In genomic region chr3:84040476-84041082, GRCm38 (mm10) we compare ENCODE assay signal across 8 mouse cellular contexts. TPM values are rescaled to one million over a fixed set of nuclear protein-coding genes. Genes with fewer than 3 reads are reported as not detected.
DNase-seq lines count a peak whose midpoint lies in the region; ATAC-seq and TF ChIP-seq lines count a peak whose summit lies in the region.

No protein-coding gene starts in this region.

- H3K4me2 ChIP-seq in embryonic facial prominence, embryonic 12.5 days (replicated peaks): peak overlapping the region; percentile 86
- peak overlapping the region; percentile 99 for H3K4me2 ChIP-seq in limb, embryonic 14.5 days (replicated peaks; ENCODE audit: low read depth, low read length, severe bottlenecking)
- peak overlapping the region; percentile 87 for H3K4me2 ChIP-seq in midbrain, embryonic 13.5 days (replicated peaks)

- no peaks in the 10 kb centered on the region for H3K36me3 ChIP-seq in ES-Bruce4 (ENCODE audit: control insufficient read depth, insufficient read depth, low read length, poor library complexity, severe bottlenecking)
- 0 out of 2 replicates have a peak, but pooled peaks cover 4% of the 10 kb centered on the region for H3K36me3 ChIP-seq in embryonic facial prominence, embryonic 12.5 days
- H3K36me3 ChIP-seq in limb, embryonic 14.5 days (ENCODE audit: control insufficient read depth, insufficient read depth, low read length): 0 out of 2 replicates have a peak, but pooled peaks cover 2% of the 10 kb centered on the region
- H3K36me3 ChIP-seq in midbrain, embryonic 13.5 days: no peaks in the 10 kb centered on the region

- intact Hi-C loops in gastrocnemius, adult 2 months (cut with DNase I): loop anchor here (2.0 to 5.0 kb wide), 3 partner anchors 20 to 82 kb away; no protein-coding TSS in a partner anchor
- intact Hi-C loops in heart, postnatal 10 days (cut with DNase I): no loop called here

- no peaks in the 10 kb centered on the region for H3K27me3 ChIP-seq in ES-Bruce4 (ENCODE audit: control insufficient read depth, insufficient read depth, low read length, poor library complexity, severe bottlenecking)
- no peaks in the 10 kb centered on the region for H3K27me3 ChIP-seq in embryonic facial prominence, embryonic 12.5 days
- H3K27me3 ChIP-seq in limb, embryonic 14.5 days (ENCODE audit: control insufficient read depth, insufficient read depth, low read length): no peaks in the 10 kb centered on the region
- peaks cover 6% of the 10 kb centered on the region; the same call in 1 of the 2 replicates for H3K27me3 ChIP-seq in midbrain, embryonic 13.5 days

- H3K4me1 ChIP-seq in ES-Bruce4 (ENCODE audit: control insufficient read depth, insufficient read depth, low read length): no peaks in the 10 kb centered on the region
- H3K4me1 ChIP-seq in embryonic facial prominence, embryonic 12.5 days: peaks cover 15% of the 10 kb centered on the region
- peaks cover 14% of the 10 kb centered on the region for H3K4me1 ChIP-seq in limb, embryonic 14.5 days (ENCODE audit: control insufficient read depth, insufficient read depth, low read length)
- H3K4me1 ChIP-seq in midbrain, embryonic 13.5 days (replicated peaks): peaks cover 37% of the 10 kb centered on the region

- H3K27ac ChIP-seq in gastrocnemius, adult 2 months: peak overlapping the region; percentile 92
- no peak overlapping the region for H3K27ac ChIP-seq in ES-Bruce4 (ENCODE audit: insufficient read depth, low read length)
- H3K27ac ChIP-seq in embryonic facial prominence, embryonic 12.5 days: peak overlapping the region; percentile 94
- H3K27ac ChIP-seq in limb, embryonic 14.5 days (replicated peaks; ENCODE audit: low read depth, low read length): peak overlapping the region; percentile 84
- peak overlapping the region; percentile 95 for H3K27ac ChIP-seq in midbrain, embryonic 13.5 days

- peak overlapping the region; percentile 98 for H3K4me3 ChIP-seq in gastrocnemius, adult 2 months
- H3K4me3 ChIP-seq in ES-Bruce4 (ENCODE audit: low read depth, low read length): peak overlapping the region; percentile 71
- H3K4me3 ChIP-seq in embryonic facial prominence, embryonic 12.5 days: peak overlapping the region; percentile 93
- H3K4me3 ChIP-seq in limb, embryonic 14.5 days (replicated peaks; ENCODE audit: low read length): peak overlapping the region; percentile 93
- H3K4me3 ChIP-seq in midbrain, embryonic 13.5 days (replicated peaks): peak overlapping the region; percentile 95

- peak; percentile 30; the same call in 1 of the 2 replicates for TF ChIP-seq CTCF in gastrocnemius, adult 2 months (IDR thresholded peaks at IDR 0.05)
- no peak for TF ChIP-seq CTCF in ES-Bruce4 (IDR thresholded peaks at IDR 0.05; ENCODE audit: low read depth, low read length)

- 0 out of 2 replicates have a peak, but pooled peaks have one; percentile 8 for TF ChIP-seq EP300 in ES-Bruce4 (IDR thresholded peaks at IDR 0.05; ENCODE audit: insufficient read depth, low read depth, low read length)

- DNase-seq in gastrocnemius, adult 2 months: peak; percentile 83
- no peak for DNase-seq in gastrocnemius, postnatal 25 days
- peak; percentile 71 to 74 for DNase-seq in heart, postnatal 10 days
- peak; percentile 65 for DNase-seq in limb, embryonic 14.5 days (ENCODE audit: low spot score)
- peak; percentile 47 for DNase-seq in urinary bladder, adult 2 months (ENCODE audit: low spot score)

- peak; percentile 62 for ATAC-seq in embryonic facial prominence, embryonic 12.5 days (ENCODE audit: insufficient number of reproducible peaks, insufficient read depth, low FRiP score, low TSS enrichment)
- ATAC-seq in limb, embryonic 14.5 days (ENCODE audit: low FRiP score, low read depth): peak; percentile 61
- ATAC-seq in midbrain, embryonic 13.5 days: peak; percentile 69

- H3K9ac ChIP-seq in ES-Bruce4 (ENCODE audit: low read depth, poor library complexity, severe bottlenecking): peak overlapping the region; percentile 91
- peak overlapping the region; percentile 94 for H3K9ac ChIP-seq in embryonic facial prominence, embryonic 12.5 days
- H3K9ac ChIP-seq in limb, embryonic 14.5 days (ENCODE audit: low read depth, low read length, severe bottlenecking): peak overlapping the region; percentile 92
- peak overlapping the region; percentile 97 for H3K9ac ChIP-seq in midbrain, embryonic 13.5 days (replicated peaks)

- no peak for TF ChIP-seq POLR2A in ES-Bruce4 (IDR thresholded peaks at IDR 0.05; ENCODE audit: insufficient read depth, low read length)
- no peak for TF ChIP-seq POLR2A in limb, embryonic 14.5 days (IDR thresholded peaks at IDR 0.05; ENCODE audit: borderline replicate concordance, extremely low read depth, insufficient read depth, insufficient read length)

- 0 out of 2 replicates have a peak, but pooled peaks cover 4% of the 10 kb centered on the region for H3K9me3 ChIP-seq in ES-Bruce4 (replicated peaks; ENCODE audit: control insufficient read depth, insufficient read depth, low read length, poor library complexity, severe bottlenecking)
- no peaks in the 10 kb centered on the region for H3K9me3 ChIP-seq in embryonic facial prominence, embryonic 12.5 days
- H3K9me3 ChIP-seq in limb, embryonic 14.5 days (ENCODE audit: control insufficient read depth, low read length): no peaks in the 10 kb centered on the region
- no peaks in the 10 kb centered on the region for H3K9me3 ChIP-seq in midbrain, embryonic 13.5 days

- WGBS in embryonic facial prominence, embryonic 12.5 days: 4% methylated on average over 23 of the region's 23 CpGs
- 2% methylated on average over 22 of the region's 23 CpGs for WGBS in limb, embryonic 14.5 days
- whole genome bisulfite sequencing in midbrain, embryonic 13.5 days: 5% methylated on average over 23 of the region's 23 CpGs

RNA-seq across cellular contexts. Expression of gene Tmem131l, which starts 0.6 kb away (rescaled TPM):
- total RNA-seq in gastrocnemius, adult 2 months (2021): 10 to 100 TPM; 12.0 to 17.4 TPM
- 10 to 100 TPM; 10.1 to 12.7 TPM for total RNA-seq in gastrocnemius, postnatal 25 days (2021)
- polyA plus RNA-seq in ES-Bruce4 (2011; ENCODE audit: insufficient read depth, insufficient read length, low read depth, missing spikeins): 42.8 and 51.5 TPM in 2 replicates
- polyA plus RNA-seq in embryonic facial prominence, embryonic 12.5 days (2016; fragmentation: Nextera tagmentation; extraction: Ambion mirVana): 74.9 and 84.7 TPM in 2 replicates
- total RNA-seq in heart, postnatal 10 days (2021): 10 to 100 TPM; 31.4 to 32.6 TPM
- 52.4 and 60.0 TPM in 2 replicates for polyA plus RNA-seq in limb, embryonic 14.5 days (2012; rRNA removed)
- polyA plus RNA-seq in limb, embryonic 14.5 days (2014; fragmentation: Nextera tagmentation; extraction: Ambion mirVana): 59.8 and 66.0 TPM in 2 replicates
- polyA plus RNA-seq in midbrain, embryonic 13.5 days (2015; fragmentation: Nextera tagmentation; extraction: Ambion mirVana): 81.1 and 91.8 TPM in 2 replicates
- 21.4 and 23.7 TPM in 2 replicates for polyA plus RNA-seq in urinary bladder, adult 2 months (2012; rRNA removed)
